Mouse (Mus musculus) neutrophil, adult 59 days (primary cell): ENCODE results near the gene Clca4a. TPM values are rescaled to one million over a fixed set of nuclear protein-coding genes. Genes with fewer than 3 reads are reported as not detected.

ENCODE experiments used
- total RNA-seq, 2 experiments: library from RNA; stranded (reverse); gene quantifications; 1 replicate in 1 of 2; 2 replicates in 1 of 2; pipeline ENCODE4 v1.2.4; 2023

Gene Clca4a
- total RNA-seq = not detected

GRCm38 (mm10) chr3:144974945-144975344 lies at the start of gene Clca4a:
Gene Clca4a, minus strand, starts transcription at chr3:144975045.

GRCm38 (mm10) chr3:144932335-144932734 lies 42.5 kb downstream of the Clca4a start, which contains the start of gene Clca4b:
Gene Clca4b, minus strand, starts transcription at chr3:144932529.

Other genes starting within 250 kb of the Clca4a start
- under 1 TPM; 0.26 to 0.58 TPM for gene Clca3a1, start 214.1 kb downstream of the Clca4a start, total RNA-seq
- not detected for gene Clca3a2, start 155.6 kb downstream of the Clca4a start, total RNA-seq
- not detected for gene Clca3b, start 125.7 kb downstream of the Clca4a start, total RNA-seq
- gene Clca4b, start 42.5 kb downstream of the Clca4a start, total RNA-seq = not detected
- gene Clca1, start 57.7 kb upstream of the Clca4a start, total RNA-seq = not detected
- gene Clca2, start 124.4 kb upstream of the Clca4a start, total RNA-seq = not detected
- 10 to 100 TPM in 1 of 2 experiments, 1 to 10 TPM in 1; 8.8 to 13.3 TPM for gene Odf2l, start 143.5 kb upstream of the Clca4a start, total RNA-seq